Mouse (Mus musculus) embryonic facial prominence, embryonic 13.5 days (tissue): Measurements from ENCODE around the gene Dab1. TPM values are rescaled to one million over a fixed set of nuclear protein-coding genes. Genes with fewer than 3 reads are reported as not detected.

Experiments used
- ATAC-seq: fragments of 200-750 bp; cut with Nextera tagmentation; 2 replicates; pipeline ENCODE4 v1.8.0; 2017; ENCODE audit warnings: low read depth; ENCODE audit not compliant: insufficient number of reproducible peaks, insufficient read depth, low FRiP score, low TSS enrichment
- H3K27ac ChIP-seq: fragments of 300-500 bp; sonication (generic); 2 replicates; pipeline ENCODE4 v1.5.1; 2015; ENCODE audit warnings: moderate library complexity, mild to moderate bottlenecking, inconsistent platforms
- H3K27me3 ChIP-seq: fragments of 300-500 bp; sonication (generic); 2 replicates; pipeline ENCODE4 v1.6.1; 2015; ENCODE audit warnings: mild to moderate bottlenecking, inconsistent platforms
- H3K36me3 ChIP-seq: fragments of 300-500 bp; sonication (generic); 2 replicates; pipeline ENCODE4 v1.6.1; 2015; ENCODE audit warnings: mild to moderate bottlenecking, inconsistent platforms
- H3K4me1 ChIP-seq: fragments of 300-500 bp; sonication (generic); 2 replicates; pipeline ENCODE4 v1.6.1; 2015; ENCODE audit warnings: inconsistent platforms
- H3K4me2 ChIP-seq: fragments of 300-500 bp; sonication (generic); 2 replicates; pipeline ENCODE4 v1.6.1; 2015; ENCODE audit warnings: moderate library complexity, mild to moderate bottlenecking, inconsistent platforms
- H3K4me3 ChIP-seq: fragments of 300-500 bp; sonication (generic); 2 replicates; pipeline ENCODE4 v1.5.1; 2015; ENCODE audit warnings: mild to moderate bottlenecking, inconsistent platforms
- H3K9ac ChIP-seq: fragments of 300-500 bp; sonication (generic); 2 replicates; pipeline ENCODE4 v1.6.1; 2015; ENCODE audit warnings: mild to moderate bottlenecking, inconsistent platforms
- H3K9me3 ChIP-seq: fragments of 300-500 bp; sonication (generic); 2 replicates; pipeline ENCODE4 v1.6.1; 2016; ENCODE audit warnings: inconsistent platforms
- WGBS: fragments of 180-500 bp; shearing (Covaris S2); methylation state at CpG from one replicate; pipeline ENCODE4 v1.1.7; 2015; ENCODE audit warnings: mixed read lengths; 5-methylcytosine and 5-hydroxymethylcytosine counted together
- polyA plus RNA-seq: library from polyadenylated mRNA; unstranded; fragments of >200 nt; fragmentation: Nextera tagmentation; extraction: Ambion mirVana; gene quantifications from 2 replicates; pipeline ENCODE4 v1.2.1, GENCODE M21; 2015

Dab1 gene
- polyA plus RNA-seq, 1 experiment from 2014 or later = 17.3 TPM

DNA sequence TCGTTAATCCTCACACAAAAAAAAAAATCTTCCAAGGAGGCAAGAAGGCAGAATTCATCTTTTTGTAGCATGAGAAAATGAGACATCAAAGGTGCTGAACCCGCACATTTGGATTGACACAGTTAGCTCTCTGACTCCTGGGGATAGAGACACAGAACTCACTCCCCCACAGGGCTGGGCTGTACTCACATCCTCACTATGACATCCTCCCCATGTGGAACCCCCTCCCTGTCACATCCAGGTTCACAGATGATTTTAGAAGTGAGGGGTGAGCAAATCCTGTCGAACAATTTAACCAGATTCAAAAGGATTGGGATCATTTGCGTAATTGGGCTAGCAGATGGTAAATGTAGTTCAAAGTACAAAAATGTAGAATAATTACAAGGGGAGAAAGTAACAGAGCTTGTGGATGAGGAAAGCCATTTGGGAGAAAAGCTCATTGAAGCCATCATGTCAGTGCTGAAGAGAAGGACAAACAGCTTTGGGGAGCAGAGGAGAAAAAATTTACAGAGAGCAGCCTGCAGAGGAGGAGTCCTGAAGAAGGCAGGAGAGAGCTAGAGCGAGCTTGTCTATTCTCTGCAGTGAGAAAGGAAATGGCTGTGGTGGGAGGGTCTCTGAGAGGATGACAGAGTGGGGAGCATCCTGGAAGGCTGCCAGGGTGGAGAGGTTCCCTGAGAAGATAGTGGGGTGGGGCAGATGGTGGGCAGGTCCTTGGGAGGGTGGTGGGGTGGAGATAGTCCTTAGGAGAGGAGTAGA lies 890.2 kb downstream of the Dab1 start:
- H3K9me3 ChIP-seq = no peaks in the 10 kb centered on the region
- no peak for ATAC-seq

DNA sequence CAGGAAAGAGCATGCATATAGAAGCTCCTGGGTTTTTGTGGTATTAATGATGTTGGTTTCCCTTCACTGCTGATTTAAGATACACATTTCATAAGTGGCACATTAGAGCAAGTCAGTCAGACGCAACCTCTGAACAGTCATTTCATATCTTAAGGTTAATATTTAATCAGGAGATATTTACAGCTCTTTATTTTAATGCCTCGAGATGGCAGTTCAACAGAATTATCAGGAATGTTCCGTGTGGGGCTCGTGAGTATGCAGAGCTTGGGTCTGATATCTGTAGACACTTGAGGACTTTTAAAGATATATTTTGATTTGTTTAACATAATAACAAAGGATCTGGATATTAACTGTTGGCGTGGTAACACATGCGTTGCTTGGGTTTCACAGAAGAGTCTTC lies 892.7 kb downstream of the Dab1 start:
- peaks cover 8% of the 10 kb centered on the region; the same call in 1 of the 2 replicates for H3K27me3 ChIP-seq
- WGBS = 90% methylated on average over 6 of the region's 6 CpGs
- no peak overlapping the region for H3K4me3 ChIP-seq
- H3K4me1 ChIP-seq = no peaks in the 10 kb centered on the region
- H3K36me3 ChIP-seq = no peaks in the 10 kb centered on the region
- H3K27ac ChIP-seq = no peak overlapping the region
- H3K4me2 ChIP-seq = no peak overlapping the region
- no peak for ATAC-seq
- no peak overlapping the region for H3K9ac ChIP-seq
- H3K9me3 ChIP-seq = no peaks in the 10 kb centered on the region

More for the DNA sequence above, 890.2 kb downstream of the Dab1 start:
- whole genome bisulfite sequencing = 54% methylated on average over 5 of the region's 5 CpGs
- Histone ChIP-seq H3K4me3 (no peak overlapping the region), H3K27me3 (peaks cover 8% of the 10 kb centered on the region; the same call in 1 of the 2 replicates), H3K4me1 (no peaks in the 10 kb centered on the region), H3K36me3 (no peaks in the 10 kb centered on the region), H3K9ac (no peak overlapping the region), H3K4me2 (no peak overlapping the region), H3K27ac (no peak overlapping the region)

DNA sequence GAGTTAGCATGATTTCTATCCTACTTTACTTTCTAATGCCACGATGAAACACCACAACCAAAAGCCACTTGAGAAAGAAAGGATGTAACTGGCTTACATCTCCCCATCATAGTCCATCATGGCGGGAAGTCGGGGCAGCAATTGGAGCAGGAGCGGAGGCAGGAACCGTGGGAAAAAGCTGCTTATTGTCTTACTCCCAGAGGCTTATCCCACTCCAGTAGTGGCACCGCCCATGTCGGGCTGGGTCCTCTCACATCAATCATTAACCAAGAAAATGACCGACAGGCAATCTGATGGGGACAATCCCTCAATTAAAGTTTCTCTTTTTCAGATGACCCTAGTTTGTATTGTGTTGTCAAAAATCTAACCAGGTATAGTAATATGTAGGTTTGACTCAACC lies 893.4 kb downstream of the Dab1 start:
- ATAC-seq = no peak
- H3K27ac ChIP-seq = no peak overlapping the region

DNA sequence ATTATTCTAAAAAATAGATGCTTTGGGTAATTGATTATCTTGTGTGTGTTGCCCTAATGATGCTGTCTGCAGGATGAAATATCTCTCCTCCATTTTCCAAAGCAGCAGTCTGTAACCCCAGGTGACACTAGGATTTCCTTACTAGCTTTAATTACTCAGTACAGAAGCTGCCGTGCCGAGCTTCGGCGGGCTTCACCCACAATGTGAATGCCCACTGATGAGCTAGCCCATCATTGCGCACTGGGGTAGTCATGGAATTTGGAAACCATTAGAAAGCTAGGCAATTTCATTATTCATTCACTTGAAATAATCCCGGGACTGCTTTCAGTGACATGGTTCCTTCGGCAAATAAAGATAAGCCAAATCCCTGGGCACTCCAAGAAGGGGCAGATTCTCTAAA lies 894.5 kb downstream of the Dab1 start:
- H3K4me1 ChIP-seq = no peaks in the 10 kb centered on the region
- no peak overlapping the region for H3K4me2 ChIP-seq
- H3K4me3 ChIP-seq = no peak overlapping the region
- H3K36me3 ChIP-seq = no peaks in the 10 kb centered on the region
- H3K27ac ChIP-seq = no peak overlapping the region
- 63% methylated on average over 7 of the region's 7 CpGs for WGBS
- no peaks in the 10 kb centered on the region for H3K9me3 ChIP-seq
- ATAC-seq = no peak
- H3K9ac ChIP-seq = no peak overlapping the region
- peaks cover 8% of the 10 kb centered on the region; the same call in 1 of the 2 replicates for H3K27me3 ChIP-seq

More for the DNA sequence above, 893.4 kb downstream of the Dab1 start:
- Histone ChIP-seq H3K4me2 (no peak overlapping the region), H3K9ac (no peak overlapping the region), H3K27me3 (peaks cover 8% of the 10 kb centered on the region; the same call in 1 of the 2 replicates), H3K9me3 (no peaks in the 10 kb centered on the region), H3K4me3 (no peak overlapping the region), H3K36me3 (no peaks in the 10 kb centered on the region), H3K4me1 (no peaks in the 10 kb centered on the region)
- WGBS = 86% methylated on average over 8 of the region's 8 CpGs

DNA sequence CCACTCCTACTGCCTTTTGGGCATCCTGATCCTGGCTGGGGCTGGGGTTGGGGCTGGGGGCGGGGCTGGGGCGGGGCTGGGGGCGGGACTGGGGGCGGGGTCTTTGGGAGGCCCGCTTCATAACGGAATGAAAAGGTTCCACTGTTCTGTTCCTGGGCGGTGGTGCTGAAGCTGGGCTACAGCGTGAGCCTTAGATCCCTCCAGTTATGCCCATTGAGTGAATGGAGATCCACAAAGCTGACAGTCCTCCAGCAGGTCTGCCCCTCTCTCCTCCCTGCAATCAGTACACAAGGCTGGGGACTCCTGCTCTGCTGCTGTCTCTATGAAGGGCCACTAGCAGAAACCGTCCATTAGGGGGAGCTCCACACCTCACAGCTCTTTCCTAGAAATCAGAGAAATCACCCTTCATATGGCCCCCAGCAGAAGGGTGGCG lies 895.4 kb downstream of the Dab1 start:
- H3K27me3 ChIP-seq = peaks cover 7% of the 10 kb centered on the region; the same call in 1 of the 2 replicates
- H3K9ac ChIP-seq = no peak overlapping the region
- no peaks in the 10 kb centered on the region for H3K4me1 ChIP-seq
- no peak for ATAC-seq
- H3K4me2 ChIP-seq = peak overlapping the region; percentile 44
- H3K27ac ChIP-seq = no peak overlapping the region
- 5% methylated on average over 7 of the region's 10 CpGs for WGBS
- H3K4me3 ChIP-seq = peak overlapping the region; percentile 19; the same call in 1 of the 2 replicates
- no peaks in the 10 kb centered on the region for H3K9me3 ChIP-seq
- no peaks in the 10 kb centered on the region for H3K36me3 ChIP-seq

DNA sequence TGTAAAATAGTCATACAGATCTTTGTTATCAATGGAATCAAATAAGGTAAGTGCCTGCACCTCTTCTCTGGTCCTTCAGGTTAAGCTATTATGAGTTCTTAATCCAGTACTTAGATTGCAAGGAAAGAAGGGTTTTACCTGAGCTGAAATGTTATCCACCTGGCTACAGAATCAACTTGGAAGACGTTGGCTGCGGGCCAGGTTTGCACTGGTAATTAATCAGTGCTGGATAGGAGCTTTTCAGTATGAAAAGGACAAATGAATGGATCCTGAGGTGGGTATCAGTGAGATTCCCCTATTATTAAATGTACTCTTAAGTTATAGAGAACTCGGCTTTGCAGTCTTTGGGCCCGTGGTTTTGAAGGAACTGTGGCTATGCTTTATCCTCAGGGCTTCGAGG lies 896.5 kb downstream of the Dab1 start:
- Histone ChIP-seq H3K4me2 (no peak overlapping the region), H3K9ac (no peak overlapping the region), H3K27ac (no peak overlapping the region), H3K4me3 (no peak overlapping the region), H3K9me3 (no peaks in the 10 kb centered on the region), H3K36me3 (no peaks in the 10 kb centered on the region), H3K27me3 (peaks cover 3% of the 10 kb centered on the region; the same call in 1 of the 2 replicates), H3K4me1 (no peaks in the 10 kb centered on the region)
- ATAC-seq = no peak
- 58% methylated on average over 5 of the region's 5 CpGs for WGBS

DNA sequence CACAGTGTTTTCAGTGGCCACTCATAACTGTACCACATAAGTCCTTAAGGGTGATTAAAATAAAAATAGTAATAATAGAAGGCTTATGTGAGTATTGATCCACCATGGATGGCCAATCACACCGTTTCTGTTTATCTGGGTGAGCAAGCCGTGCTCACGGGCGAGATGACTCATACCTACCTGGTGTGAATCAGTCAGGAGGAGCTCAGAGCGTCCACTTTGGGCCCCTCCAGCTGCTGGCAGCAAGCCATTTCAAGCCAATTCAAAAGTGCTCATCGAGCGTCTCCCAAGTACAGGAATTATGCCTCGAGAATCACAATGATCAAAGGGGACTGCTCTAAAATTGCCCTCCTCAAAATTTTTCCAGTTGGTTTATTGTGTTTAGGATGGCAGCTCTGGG lies 903.2 kb downstream of the Dab1 start:
- no peak for ATAC-seq
- H3K36me3 ChIP-seq = no peaks in the 10 kb centered on the region
- 0 out of 2 replicates have a peak, but pooled peaks cover 4% of the 10 kb centered on the region for H3K4me1 ChIP-seq
- H3K27me3 ChIP-seq = peaks cover 6% of the 10 kb centered on the region; the same call in 1 of the 2 replicates
- 60% methylated on average over 8 of the region's 8 CpGs for WGBS
- H3K4me2 ChIP-seq = no peak overlapping the region
- H3K4me3 ChIP-seq = no peak overlapping the region
- no peak overlapping the region for H3K27ac ChIP-seq
- no peak overlapping the region for H3K9ac ChIP-seq
- H3K9me3 ChIP-seq = no peaks in the 10 kb centered on the region

DNA sequence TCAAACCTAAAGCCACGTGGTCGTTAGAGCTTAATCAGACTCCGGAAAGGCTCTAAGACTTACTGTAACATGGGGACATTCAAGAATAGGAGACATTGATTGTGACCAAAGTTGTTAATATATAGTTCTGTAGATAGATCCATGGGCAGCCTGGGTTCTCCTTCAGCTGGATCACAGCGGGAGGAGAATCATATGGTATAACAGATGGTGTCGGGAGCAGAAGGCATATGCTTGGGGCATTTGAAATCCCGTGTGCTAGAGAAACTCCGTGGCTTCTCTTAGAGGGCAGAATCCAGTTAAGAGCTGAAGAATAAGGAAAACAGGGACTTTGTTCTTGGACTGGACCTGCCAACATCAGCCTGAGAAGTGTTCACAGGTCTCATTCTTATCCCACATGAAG lies 904.6 kb downstream of the Dab1 start:
- Histone ChIP-seq H3K4me2 (no peak overlapping the region), H3K4me3 (no peak overlapping the region), H3K9me3 (no peaks in the 10 kb centered on the region), H3K27ac (no peak overlapping the region), H3K9ac (no peak overlapping the region), H3K4me1 (0 out of 2 replicates have a peak, but pooled peaks cover 4% of the 10 kb centered on the region), H3K27me3 (peaks cover 6% of the 10 kb centered on the region; the same call in 1 of the 2 replicates), H3K36me3 (no peaks in the 10 kb centered on the region)
- WGBS = 83% methylated on average over 7 of the region's 7 CpGs
- ATAC-seq = no peak

DNA sequence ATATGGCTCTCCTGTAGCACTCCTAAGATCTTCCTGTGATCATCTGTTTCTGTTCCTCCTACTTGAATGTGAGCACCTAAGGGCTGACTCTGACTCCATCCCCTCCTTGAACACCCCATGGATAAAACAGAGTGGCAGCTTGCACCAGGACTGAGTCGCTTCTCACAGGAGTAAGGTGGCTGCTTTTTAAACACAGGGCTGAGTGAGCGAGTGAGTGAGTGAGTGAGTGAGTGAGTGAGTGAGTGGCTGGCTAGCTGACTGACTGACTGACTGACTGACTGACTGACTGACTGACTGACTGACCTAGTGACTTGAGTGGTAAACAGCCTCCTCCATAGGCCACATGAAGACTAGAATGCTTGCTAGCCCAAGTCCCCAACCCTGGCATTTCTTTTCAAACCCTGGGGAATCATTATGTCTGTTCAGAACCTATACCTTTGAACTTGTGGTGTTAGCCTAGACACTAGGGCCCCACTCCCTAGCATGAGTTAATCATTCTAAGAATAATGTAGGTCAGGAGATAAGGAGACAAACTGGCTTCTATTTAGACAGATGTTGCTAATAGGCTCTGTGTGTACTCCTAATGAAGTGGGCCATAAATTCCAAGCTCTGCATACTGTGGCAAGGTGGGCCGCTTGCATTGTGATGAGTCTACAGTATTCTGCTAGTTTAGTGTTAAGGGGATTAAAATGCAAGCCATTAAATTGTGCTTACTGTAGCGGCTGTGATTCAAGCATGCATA lies 910.9 kb downstream of the Dab1 start:
- H3K36me3 ChIP-seq = no peaks in the 10 kb centered on the region
- H3K9ac ChIP-seq = no peak overlapping the region
- no peak overlapping the region for H3K27ac ChIP-seq
- no peaks in the 10 kb centered on the region for H3K9me3 ChIP-seq
- WGBS = 88% methylated on average over 4 of the region's 4 CpGs
- H3K4me1 ChIP-seq = no peaks in the 10 kb centered on the region
- no peak overlapping the region for H3K4me2 ChIP-seq
- no peak for ATAC-seq
- no peaks in the 10 kb centered on the region for H3K27me3 ChIP-seq
- no peak overlapping the region for H3K4me3 ChIP-seq

DNA sequence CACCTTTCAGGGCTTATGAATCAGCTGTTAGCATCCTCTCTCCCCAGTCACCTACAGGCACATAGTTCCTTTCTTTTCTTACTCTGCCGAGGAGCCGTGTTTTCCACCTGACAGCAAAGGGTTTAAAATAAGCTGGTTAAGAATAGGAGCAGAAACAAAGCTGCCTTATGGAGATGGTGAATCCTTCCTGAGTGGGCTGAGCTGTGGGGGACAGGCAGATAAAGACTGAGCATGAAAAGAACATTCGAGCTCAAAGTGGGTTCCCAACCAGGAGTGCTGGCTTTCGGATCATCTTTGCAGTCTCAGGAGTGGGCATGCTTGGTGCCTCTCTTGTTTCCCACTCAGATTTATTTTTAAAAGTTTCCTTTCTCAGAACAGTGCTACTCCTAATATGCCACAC lies 913.7 kb downstream of the Dab1 start:
- Histone ChIP-seq H3K4me3 (no peak overlapping the region), H3K4me2 (no peak overlapping the region), H3K4me1 (no peaks in the 10 kb centered on the region), H3K9me3 (no peaks in the 10 kb centered on the region), H3K36me3 (no peaks in the 10 kb centered on the region), H3K27ac (no peak overlapping the region), H3K27me3 (no peaks in the 10 kb centered on the region), H3K9ac (no peak overlapping the region)
- WGBS = 90% methylated on average over 4 of the region's 4 CpGs
- no peak for ATAC-seq

DNA sequence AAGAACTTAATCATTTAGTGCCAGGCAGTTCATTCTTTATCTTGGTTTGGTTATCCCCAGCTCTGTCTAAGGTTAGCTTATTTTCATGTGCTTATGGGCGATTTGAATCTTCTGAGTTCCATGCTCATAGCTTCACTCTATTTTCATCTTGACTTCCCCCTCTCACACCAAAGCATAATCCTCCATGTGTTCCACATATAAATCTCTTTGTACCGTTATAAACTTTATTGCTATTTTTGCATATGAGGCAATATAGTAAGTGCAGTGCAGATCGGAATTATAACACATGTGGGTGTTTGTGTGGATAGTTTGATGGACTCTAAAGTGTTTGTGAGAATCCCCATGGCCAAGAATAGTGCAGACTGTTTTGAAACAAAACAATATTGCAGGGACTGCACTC lies 919.3 kb downstream of the Dab1 start:
- Histone ChIP-seq H3K4me2 (no peak overlapping the region), H3K27ac (no peak overlapping the region), H3K4me3 (no peak overlapping the region), H3K27me3 (no peaks in the 10 kb centered on the region), H3K9me3 (no peaks in the 10 kb centered on the region), H3K36me3 (no peaks in the 10 kb centered on the region), H3K9ac (no peak overlapping the region), H3K4me1 (no peaks in the 10 kb centered on the region)
- 88% methylated on average over 3 of the region's 3 CpGs for WGBS
- no peak for ATAC-seq

DNA sequence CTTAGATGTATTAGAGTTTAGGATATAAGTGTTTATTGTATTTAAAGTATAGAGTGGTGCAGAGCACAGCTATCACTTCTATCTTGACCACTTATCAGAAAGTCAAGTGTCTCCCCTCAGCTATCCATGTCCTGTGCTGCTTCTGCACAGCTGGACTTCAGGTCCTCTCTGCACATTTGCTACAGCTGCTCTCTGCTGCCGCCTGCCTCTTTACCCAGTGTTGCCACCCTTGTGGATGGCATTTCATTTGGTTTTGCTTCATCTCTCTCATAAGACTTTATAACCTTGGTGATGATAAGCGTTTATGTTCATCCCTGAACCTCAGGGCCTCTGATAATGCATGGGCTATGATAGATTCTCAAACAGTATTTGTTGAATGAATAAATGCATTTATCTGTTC lies 919.9 kb downstream of the Dab1 start:
- no peak for ATAC-seq

More for the DNA sequence above, 919.9 kb downstream of the Dab1 start:
- whole genome bisulfite sequencing = 82% methylated on average over 2 of the region's 2 CpGs
- Histone ChIP-seq H3K27ac (no peak overlapping the region), H3K27me3 (no peaks in the 10 kb centered on the region), H3K9ac (no peak overlapping the region), H3K36me3 (no peaks in the 10 kb centered on the region), H3K4me1 (no peaks in the 10 kb centered on the region), H3K4me3 (no peak overlapping the region), H3K4me2 (no peak overlapping the region), H3K9me3 (no peaks in the 10 kb centered on the region)
